Mouse (Mus musculus) liver (tissue): ENCODE measurements around the gene Gm10447.
A peak's percentile ranks its signal among the peaks of the same experiment; 100 is the strongest.

Experiments
- DNase-seq: peaks from one replicate; pipeline ENCODE4 v3.0.0-alpha.2; 2020; ENCODE audit warnings: mixed read lengths

Gm10447 gene

GRCm38 (mm10) chr11:53456474-53457371, at the start of gene Gm10447, which contains the start of gene Shroom1:
Gene Gm10447, minus strand, starts transcription at chr11:53457110.
Gene Shroom1, plus strand, starts transcription at chr11:53457205.
- peak; percentile 65 for DNase-seq

- no peak for DNase-seq
Measured at GRCm38 (mm10) chr11:53505026-53505663, 48.2 kb upstream of the Gm10447 start.

GRCm38 (mm10) chr11:53504376-53504775, 47.5 kb upstream of the Gm10447 start:
- DNase-seq, result no peak

GRCm38 (mm10) chr11:53503738-53504137, 46.8 kb upstream of the Gm10447 start:
- no peak for DNase-seq

GRCm38 (mm10) chr11:53502039-53502765, 45.3 kb upstream of the Gm10447 start:
- no peak for DNase-seq

- peak; percentile 42 for DNase-seq
Measured at GRCm38 (mm10) chr11:53500569-53500968, 43.7 kb upstream of the Gm10447 start.

GRCm38 (mm10) chr11:53496946-53497345, 40.0 kb upstream of the Gm10447 start:
- DNase-seq, result no peak

GRCm38 (mm10) chr11:53495417-53495816, 38.5 kb upstream of the Gm10447 start:
- DNase-seq, result no peak

- DNase-seq, result no peak
Measured at GRCm38 (mm10) chr11:53493243-53493955, 36.5 kb upstream of the Gm10447 start.

- DNase-seq, result no peak
Measured at GRCm38 (mm10) chr11:53491954-53492401, 35.1 kb upstream of the Gm10447 start.

- DNase-seq, result no peak
Measured at GRCm38 (mm10) chr11:53489421-53489820, 32.5 kb upstream of the Gm10447 start.

GRCm38 (mm10) chr11:53489007-53489406, 32.1 kb upstream of the Gm10447 start:
- no peak for DNase-seq

- DNase-seq, result peak; percentile 69
Measured at GRCm38 (mm10) chr11:53486822-53487594, 30.1 kb upstream of the Gm10447 start.

GRCm38 (mm10) chr11:53486351-53486750, 29.4 kb upstream of the Gm10447 start:
- DNase-seq, result no peak

- peak; percentile 39 for DNase-seq
Measured at GRCm38 (mm10) chr11:53485719-53486118, 28.8 kb upstream of the Gm10447 start.

GRCm38 (mm10) chr11:53483159-53483891, 26.4 kb upstream of the Gm10447 start:
- DNase-seq, result peak; percentile 82

GRCm38 (mm10) chr11:53481088-53481730, 24.3 kb upstream of the Gm10447 start:
- DNase-seq, result peak; percentile 57

- DNase-seq, result peak; percentile 82
Measured at GRCm38 (mm10) chr11:53479783-53480301, 22.9 kb upstream of the Gm10447 start, which contains the start of the genes Gm9945 and Sowaha. Gene Gm9945, plus strand, starts transcription at chr11:53480166. Gene Sowaha, minus strand, starts transcription at chr11:53480274.

GRCm38 (mm10) chr11:53479171-53479782, 22.4 kb upstream of the Gm10447 start:
- peak; percentile 42 for DNase-seq
